Mouse (Mus musculus) retina, adult 2 months (tissue): ENCODE measurements at regions not wholly inside any gene's neighbourhood (a gene's known extent, or its start where the extent isn't known, plus 50 kb on each side); places are given as distances from the start of the nearest gene placed in this dataset.

Experiments
- DNase-seq: peaks from one replicate; pipeline ENCODE4 v3.0.0-alpha.2; 2012; ENCODE audit warnings: low read depth, low spot score

DNA sequence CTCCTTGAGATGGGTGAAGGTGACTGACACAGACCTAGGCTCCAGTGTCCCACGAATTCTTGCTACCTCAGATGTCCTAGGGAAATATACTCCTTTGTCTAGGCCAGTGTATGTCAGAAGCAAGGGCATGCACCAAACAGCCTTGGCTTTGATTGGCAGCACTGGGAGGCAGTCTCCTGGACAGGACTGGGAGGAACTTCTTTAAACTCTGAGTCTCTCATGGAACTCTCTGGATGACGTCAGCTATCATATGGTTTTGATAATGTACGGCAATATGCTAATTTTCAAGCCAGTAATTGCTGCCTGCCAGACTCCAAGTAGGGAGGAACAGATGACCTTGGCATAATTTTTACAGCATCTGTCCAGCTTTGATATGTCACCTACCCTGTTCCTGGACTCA lies 528.5 kb downstream of the Tshz3 start:
- DNase-seq, result no peak

GRCm38 (mm10) chr7:37230641-37231347 lies 532.9 kb downstream of the Tshz3 start:
- no peak for DNase-seq

GRCm38 (mm10) chr7:37240832-37241231 lies 532.6 kb downstream of the Zfp536 start:
- no peak for DNase-seq

GRCm38 (mm10) chr7:37241781-37242180 lies 531.7 kb downstream of the Zfp536 start:
- no peak for DNase-seq

GRCm38 (mm10) chr7:37242476-37242875 lies 531.0 kb downstream of the Zfp536 start:
- no peak for DNase-seq

GRCm38 (mm10) chr7:37246156-37246555 lies 527.3 kb downstream of the Zfp536 start:
- DNase-seq, result no peak

- no peak for DNase-seq
Measured at GRCm38 (mm10) chr7:37254431-37254830, 519.0 kb downstream of the Zfp536 start.

- no peak for DNase-seq
Measured at GRCm38 (mm10) chr7:37255840-37256239, 517.6 kb downstream of the Zfp536 start.

GRCm38 (mm10) chr7:37259293-37259692 lies 514.1 kb downstream of the Zfp536 start:
- DNase-seq, result no peak

GRCm38 (mm10) chr7:37262846-37263245 lies 510.6 kb downstream of the Zfp536 start:
- no peak for DNase-seq

GRCm38 (mm10) chr7:37267404-37267803 lies 506.0 kb downstream of the Zfp536 start:
- DNase-seq, result no peak

- no peak for DNase-seq
Measured at GRCm38 (mm10) chr7:37270841-37271240, 502.6 kb downstream of the Zfp536 start.

DNA sequence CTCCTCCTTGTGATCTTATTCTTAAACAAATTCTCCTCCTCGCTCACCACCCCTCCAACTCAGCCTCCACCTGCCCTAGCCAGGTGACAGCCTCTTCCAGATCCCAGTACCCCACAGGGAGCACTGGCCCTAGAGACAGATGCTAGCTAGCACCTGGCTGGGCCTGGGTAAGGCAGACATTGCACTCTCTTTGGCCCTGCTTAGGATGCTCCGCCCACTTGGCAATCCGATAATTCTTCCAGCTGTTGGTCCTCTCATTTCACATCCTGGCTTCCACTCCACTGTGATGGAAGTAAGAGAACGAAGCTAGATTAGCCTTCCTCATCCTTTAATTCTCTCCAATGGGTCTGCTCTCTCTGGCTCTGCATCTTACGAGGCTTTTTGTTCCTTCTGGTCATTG lies 483.4 kb downstream of the Zfp536 start:
- no peak for DNase-seq

- no peak for DNase-seq
Measured at GRCm38 (mm10) chr7:37290493-37291045, 482.9 kb downstream of the Zfp536 start.

DNA sequence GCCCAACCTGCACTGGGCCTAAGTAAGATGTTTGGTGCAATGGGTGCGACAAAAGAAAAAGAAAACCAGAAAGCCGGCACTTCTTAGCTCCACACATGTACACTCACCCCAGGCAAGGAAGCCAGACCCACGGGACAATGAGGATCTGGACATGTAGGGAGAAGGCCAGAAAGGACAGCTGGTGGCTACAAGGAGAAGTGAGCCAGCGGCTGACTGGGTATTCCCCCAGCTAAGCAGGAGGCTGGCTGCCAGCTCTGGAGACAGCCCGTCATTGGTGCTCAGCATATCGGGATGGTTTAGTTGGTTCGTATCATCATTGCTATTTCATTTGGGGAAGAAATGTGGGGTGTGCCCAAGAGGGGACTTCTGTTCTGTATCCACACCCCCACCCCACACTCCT lies 481.7 kb downstream of the Zfp536 start:
- no peak for DNase-seq

DNA sequence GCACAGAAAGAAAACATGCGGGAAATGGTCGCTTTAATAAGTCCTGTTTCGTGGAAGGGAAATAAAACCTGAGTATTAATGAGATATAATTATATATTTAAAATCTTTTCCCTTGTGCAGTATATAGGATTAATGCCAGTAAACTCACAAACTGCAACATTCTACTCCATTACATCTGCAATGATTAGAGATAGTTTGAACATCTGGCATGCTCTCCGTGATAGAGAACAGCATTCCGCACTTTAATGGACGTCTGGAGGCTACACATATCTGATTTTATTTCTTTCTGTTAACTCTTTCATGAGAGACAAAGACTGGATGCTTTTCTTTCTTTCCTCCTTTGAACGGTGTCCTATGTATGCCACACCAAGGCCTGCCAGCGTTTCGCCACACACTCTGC lies 480.9 kb downstream of the Zfp536 start:
- DNase-seq, result no peak

- no peak for DNase-seq
Measured at GRCm38 (mm10) chr7:37298888-37299287, 474.6 kb downstream of the Zfp536 start.

DNA sequence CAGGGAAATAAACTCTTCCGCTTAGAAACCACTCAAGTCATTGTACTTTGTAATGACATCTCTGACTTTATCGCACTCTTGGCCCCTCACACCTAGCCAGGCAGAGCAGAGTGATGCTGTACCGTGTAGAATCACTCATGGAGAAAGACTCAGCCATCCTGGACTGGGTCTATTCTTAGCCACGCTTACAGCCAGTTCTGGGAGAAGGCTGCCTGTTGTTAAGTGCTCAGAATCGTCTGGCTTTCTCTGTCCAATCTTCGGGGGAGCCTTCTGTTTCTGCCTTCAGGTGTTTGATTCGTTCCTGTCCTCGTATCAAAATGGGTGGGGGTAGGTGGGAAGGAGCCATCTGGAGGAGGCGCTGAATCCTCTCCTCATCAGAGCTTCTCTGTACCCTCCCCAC lies 468.0 kb downstream of the Zfp536 start:
- DNase-seq, result no peak

GRCm38 (mm10) chr7:37307191-37307590 lies 466.2 kb downstream of the Zfp536 start:
- no peak for DNase-seq

GRCm38 (mm10) chr7:37324653-37325052 lies 448.8 kb downstream of the Zfp536 start:
- DNase-seq, result no peak

GRCm38 (mm10) chr7:37333451-37333850 lies 440.0 kb downstream of the Zfp536 start:
- no peak for DNase-seq

GRCm38 (mm10) chr7:37335212-37335611 lies 438.2 kb downstream of the Zfp536 start:
- DNase-seq, result no peak

DNA sequence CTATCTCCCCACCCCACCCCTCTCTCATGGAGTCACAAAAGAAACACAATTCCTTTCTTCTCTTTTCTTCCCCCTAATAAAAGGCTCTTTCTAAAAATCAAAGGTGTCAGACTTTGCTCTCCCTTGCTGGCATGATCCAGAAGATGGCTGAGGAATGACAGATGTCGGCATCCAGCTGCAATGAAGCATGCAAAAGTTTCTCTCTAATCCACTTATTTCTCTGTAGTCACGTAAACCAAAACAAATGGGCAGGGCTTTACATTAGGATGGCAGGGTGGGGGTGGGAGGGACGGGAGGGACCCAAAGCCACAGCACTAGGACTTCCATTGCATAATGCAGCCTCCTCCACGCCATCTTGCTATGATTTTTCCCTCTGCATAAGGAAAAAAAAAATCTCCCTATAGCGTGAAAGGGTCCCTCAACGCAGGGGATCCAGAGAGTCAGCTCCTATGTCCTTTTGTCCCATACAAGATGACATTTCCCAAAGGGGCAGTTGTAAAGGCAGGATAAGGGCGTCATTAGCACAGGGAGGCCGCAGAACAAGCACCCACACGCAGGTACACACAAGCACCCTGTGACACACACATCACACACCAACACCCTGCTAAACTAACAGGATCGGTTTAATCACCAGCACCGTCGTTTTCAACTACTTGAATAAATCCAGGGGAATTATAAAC lies 437.1 kb downstream of the Zfp536 start:
- no peak for DNase-seq
